Mouse (Mus musculus): ENCODE measurements at regions not wholly inside any gene's neighbourhood (a gene's known extent, or its start where the extent isn't known, plus 50 kb on each side); places are given as distances from the start of the nearest gene placed in this dataset.

DNA sequence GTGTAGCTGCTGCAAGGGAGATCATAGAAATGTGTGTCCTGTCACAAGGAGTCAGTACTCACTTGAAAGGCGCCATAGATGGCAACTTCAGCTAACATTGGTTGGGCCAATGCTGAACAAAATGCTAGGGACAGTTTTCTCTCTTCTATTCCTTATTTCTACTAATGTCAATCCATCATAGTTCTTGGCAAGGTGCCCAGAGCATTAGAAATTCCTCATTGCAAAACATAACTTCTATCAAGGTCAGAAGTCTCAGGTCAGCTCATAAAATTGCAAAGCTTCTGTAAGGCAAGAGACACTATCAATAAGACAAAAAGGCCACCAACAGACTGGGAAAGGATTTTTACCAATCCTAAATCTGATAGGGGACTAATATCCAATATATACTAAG lies 106.3 kb downstream of the D1Ertd622e start:
- no peak for DNase-seq (ENCODE audit: low read depth)
- TF ChIP-seq CTCF (IDR thresholded peaks at IDR 0.05; ENCODE audit: borderline replicate concordance, extremely low read depth, insufficient read depth, insufficient read length) (no peak), POLR2A (IDR thresholded peaks at IDR 0.05; ENCODE audit: borderline replicate concordance, extremely low read depth, insufficient read depth, insufficient read length, poor library complexity, severe bottlenecking) (no peak)

- peak; percentile 48 for DNase-seq (ENCODE audit: low read depth)
- TF ChIP-seq POLR2A (IDR thresholded peaks at IDR 0.05; ENCODE audit: borderline replicate concordance, extremely low read depth, insufficient read depth, insufficient read length, poor library complexity, severe bottlenecking): no peak
- no peak for TF ChIP-seq CTCF (IDR thresholded peaks at IDR 0.05; ENCODE audit: borderline replicate concordance, extremely low read depth, insufficient read depth, insufficient read length)
Measured at GRCm38 (mm10) chr1:97554936-97555564, 106.8 kb downstream of the D1Ertd622e start.

GRCm38 (mm10) chr1:97553485-97554474 lies 108.1 kb downstream of the D1Ertd622e start:
- no peak for TF ChIP-seq CTCF (IDR thresholded peaks at IDR 0.05; ENCODE audit: borderline replicate concordance, extremely low read depth, insufficient read depth, insufficient read length)
- no peak for TF ChIP-seq POLR2A (IDR thresholded peaks at IDR 0.05; ENCODE audit: borderline replicate concordance, extremely low read depth, insufficient read depth, insufficient read length, poor library complexity, severe bottlenecking)
- DNase-seq (ENCODE audit: low read depth): peak; percentile 72

DNA sequence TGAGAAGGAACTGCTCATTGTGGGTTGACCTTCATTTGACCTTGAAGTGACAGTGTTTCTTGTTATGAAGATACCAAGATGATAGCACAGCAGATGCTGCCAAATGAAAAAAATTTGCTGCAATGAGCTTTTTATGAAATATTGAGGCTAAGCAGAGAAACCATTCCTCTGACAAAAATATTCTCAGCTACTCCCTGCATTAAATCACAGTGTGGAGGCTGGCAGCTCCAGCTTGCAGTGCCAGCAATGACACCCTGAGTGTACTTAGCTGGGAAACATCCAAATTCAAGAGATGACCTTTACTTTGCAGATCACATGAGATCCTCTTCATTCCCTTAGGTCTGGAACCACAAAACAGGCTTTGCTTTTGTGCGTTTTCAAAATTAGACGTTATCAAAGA lies 109.0 kb downstream of the D1Ertd622e start:
- no peak for DNase-seq (ENCODE audit: low read depth)
- TF ChIP-seq CTCF (IDR thresholded peaks at IDR 0.05; ENCODE audit: borderline replicate concordance, extremely low read depth, insufficient read depth, insufficient read length) (no peak), POLR2A (IDR thresholded peaks at IDR 0.05; ENCODE audit: borderline replicate concordance, extremely low read depth, insufficient read depth, insufficient read length, poor library complexity, severe bottlenecking) (no peak)

DNA sequence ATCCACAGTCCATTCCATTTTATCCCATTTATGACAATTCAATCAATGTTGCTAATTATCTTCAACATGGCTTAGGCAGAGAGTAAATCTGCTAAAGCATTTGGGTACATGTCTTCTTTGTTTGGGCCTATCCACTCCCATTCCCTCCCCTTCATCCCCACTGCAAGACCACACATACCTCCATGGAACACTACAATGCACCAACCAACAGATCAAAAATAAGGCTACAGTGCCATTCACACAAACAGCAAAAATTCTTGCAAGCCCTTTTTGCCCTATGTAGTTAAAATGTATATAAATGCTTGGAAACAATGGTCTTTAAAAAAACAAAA lies 120.7 kb downstream of the D1Ertd622e start:
- TF ChIP-seq CTCF (IDR thresholded peaks at IDR 0.05; ENCODE audit: borderline replicate concordance, extremely low read depth, insufficient read depth, insufficient read length): no peak
- no peak for TF ChIP-seq POLR2A (IDR thresholded peaks at IDR 0.05; ENCODE audit: borderline replicate concordance, extremely low read depth, insufficient read depth, insufficient read length, poor library complexity, severe bottlenecking)
- DNase-seq (ENCODE audit: low read depth): no peak

- peak; percentile 93 for DNase-seq (ENCODE audit: low read depth)
- TF ChIP-seq POLR2A (IDR thresholded peaks at IDR 0.05; ENCODE audit: borderline replicate concordance, extremely low read depth, insufficient read depth, insufficient read length, poor library complexity, severe bottlenecking): no peak
- no peak for TF ChIP-seq CTCF (IDR thresholded peaks at IDR 0.05; ENCODE audit: borderline replicate concordance, extremely low read depth, insufficient read depth, insufficient read length)
Measured at GRCm38 (mm10) chr1:97540291-97541161, 121.3 kb downstream of the D1Ertd622e start.

- peak; percentile 9 for DNase-seq (ENCODE audit: low read depth)
Measured at GRCm38 (mm10) chr1:97496915-97497314, 165.0 kb downstream of the D1Ertd622e start.

DNA sequence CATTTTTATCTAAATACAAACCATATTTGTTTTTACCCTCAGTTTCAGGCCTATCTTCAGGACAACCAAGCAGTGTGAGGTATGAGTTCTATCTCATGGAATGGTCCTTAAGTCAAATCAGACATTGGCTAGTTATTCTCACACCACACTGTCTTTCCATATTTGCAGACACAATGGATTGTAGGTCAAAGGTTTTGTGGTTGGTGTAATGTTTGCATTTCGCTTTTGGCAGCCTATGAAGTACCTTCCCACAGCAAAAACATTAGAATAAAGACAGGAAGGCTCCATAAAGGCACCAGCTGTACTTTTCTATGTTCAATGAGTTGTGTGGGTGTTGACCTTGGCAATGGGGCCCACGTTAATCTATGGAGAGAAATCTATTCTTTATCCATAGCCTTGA lies 182.0 kb downstream of the D1Ertd622e start:
- TF ChIP-seq CTCF (IDR thresholded peaks at IDR 0.05; ENCODE audit: borderline replicate concordance, extremely low read depth, insufficient read depth, insufficient read length) (no peak), POLR2A (IDR thresholded peaks at IDR 0.05; ENCODE audit: borderline replicate concordance, extremely low read depth, insufficient read depth, insufficient read length, poor library complexity, severe bottlenecking) (no peak)
- DNase-seq (ENCODE audit: low read depth): no peak

More at GRCm38 (mm10) chr1:97496915-97497314, 165.0 kb downstream of the D1Ertd622e start:
- no peak for TF ChIP-seq POLR2A (IDR thresholded peaks at IDR 0.05; ENCODE audit: borderline replicate concordance, extremely low read depth, insufficient read depth, insufficient read length, poor library complexity, severe bottlenecking)
- no peak for TF ChIP-seq CTCF (IDR thresholded peaks at IDR 0.05; ENCODE audit: borderline replicate concordance, extremely low read depth, insufficient read depth, insufficient read length)

Data from brain, embryonic 14.5 days (tissue).